Mouse (Mus musculus) intestine, embryonic 14.5 days (tissue): ENCODE data around the gene Map3k11. TPM values are rescaled to one million over a fixed set of nuclear protein-coding genes. Genes with fewer than 3 reads are reported as not detected.

ENCODE experiments used
- ATAC-seq: fragments of 200-750 bp; cut with Nextera tagmentation; replicated peaks from 2 replicates; pipeline ENCODE4 v1.8.0; 2017; ENCODE audit warnings: low read depth, moderate number of reproducible peaks, moderate TSS enrichment, moderate library complexity; ENCODE audit not compliant: low FRiP score, low TSS enrichment
- DNase-seq: peaks from one replicate; pipeline ENCODE4 v3.0.0-alpha.2; 2018; ENCODE audit warnings: low spot score
- H3K27ac ChIP-seq: fragments of 300-500 bp; sonication (generic); 2 replicates; pipeline ENCODE4 v1.5.1; 2014; ENCODE audit warnings: low read depth, mild to moderate bottlenecking, control low read depth
- H3K27me3 ChIP-seq: fragments of 300-500 bp; sonication (generic); replicated peaks from 2 replicates; pipeline ENCODE4 v1.6.1; 2014; ENCODE audit warnings: low read length, control low read depth; ENCODE audit not compliant: control insufficient read depth, insufficient read depth
- H3K36me3 ChIP-seq: fragments of 300-500 bp; sonication (generic); 2 replicates; pipeline ENCODE4 v1.6.1; 2014; ENCODE audit warnings: low read length, control low read depth; ENCODE audit not compliant: control insufficient read depth, insufficient read depth
- H3K4me1 ChIP-seq: fragments of 300-500 bp; sonication (generic); replicated peaks from 2 replicates; pipeline ENCODE4 v1.6.1; 2014; ENCODE audit warnings: low read length, control low read depth, mixed read lengths; ENCODE audit not compliant: control insufficient read depth, insufficient read depth
- H3K4me2 ChIP-seq: fragments of 300-500 bp; sonication (generic); 2 replicates; pipeline ENCODE4 v1.6.1; 2014; ENCODE audit warnings: low read length
- H3K4me3 ChIP-seq: fragments of 300-500 bp; sonication (generic); 2 replicates; pipeline ENCODE4 v1.5.1; 2014; ENCODE audit warnings: low read depth, low read length, control low read depth, mixed read lengths
- H3K9ac ChIP-seq: fragments of 300-500 bp; sonication (generic); 2 replicates; pipeline ENCODE4 v1.6.1; 2014; ENCODE audit warnings: mild to moderate bottlenecking, low read length
- H3K9me3 ChIP-seq: fragments of 300-500 bp; sonication (generic); 2 replicates; pipeline ENCODE4 v1.6.1; 2016; ENCODE audit warnings: low read length, control low read depth; ENCODE audit not compliant: control insufficient read depth
- WGBS: fragments of 180-500 bp; shearing (Covaris S2); extraction: QIAGEN DNeasy Blood & Tissue Kit; methylation state at CpG from one replicate; pipeline ENCODE4 v1.1.7; 2014; 5-methylcytosine and 5-hydroxymethylcytosine counted together
- polyA plus RNA-seq: library from polyadenylated mRNA; unstranded; fragments of >200 nt; fragmentation: Nextera tagmentation; extraction: Ambion mirVana; gene quantifications from 2 replicates; pipeline ENCODE4 v1.2.1, GENCODE M21; 2014

The Map3k11 gene
- 23.2 and 28.8 TPM in 2 replicates for polyA plus RNA-seq

DNA sequence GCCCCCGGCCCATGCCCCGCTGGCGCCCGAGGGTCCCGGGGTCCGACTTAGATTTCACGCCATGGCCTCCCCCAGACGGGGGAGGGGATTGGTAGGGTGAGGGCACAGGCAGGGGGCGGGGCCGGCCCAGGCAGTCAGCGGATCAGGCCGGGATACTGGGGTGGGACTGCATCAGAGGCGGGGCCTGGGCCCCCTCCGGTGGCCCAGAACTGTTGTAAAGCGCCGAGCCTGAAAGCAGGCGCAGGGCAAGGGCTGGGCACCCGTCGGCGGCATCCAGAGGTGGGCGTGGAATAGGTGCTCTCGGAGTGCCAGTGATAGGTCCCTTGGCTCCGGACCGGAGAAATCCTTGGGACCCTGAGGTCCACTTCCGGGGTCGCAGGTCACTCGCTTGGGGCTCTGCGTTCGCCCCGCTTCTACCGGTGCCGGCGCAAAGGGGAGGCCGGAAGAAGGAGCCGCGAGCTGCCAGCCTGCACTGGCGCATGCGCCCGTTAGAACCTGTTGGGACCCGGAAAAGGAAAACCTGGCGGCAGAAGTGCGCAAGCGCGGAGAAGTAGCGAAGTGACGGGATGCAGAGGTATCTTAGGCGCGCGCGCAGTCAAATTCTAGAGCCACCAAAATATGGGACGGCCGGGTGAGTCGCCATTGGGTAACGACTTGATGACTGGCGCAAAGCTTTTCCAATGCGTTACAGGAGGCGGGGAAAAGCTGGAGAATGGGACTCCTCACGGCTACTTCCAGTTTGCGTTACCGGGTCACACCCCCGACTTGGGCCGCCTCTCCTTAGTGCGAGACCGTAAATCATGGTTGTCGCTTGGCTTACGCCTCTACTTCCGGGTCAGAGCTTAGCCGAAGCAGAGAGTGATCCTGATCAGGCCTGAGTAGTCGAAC is at the start of gene Map3k11, which contains the start of gene Pcnx3:
TSS of gene Map3k11 (plus strand) at position 543 of the 888 bp plus-strand sequence.
TSS of gene Pcnx3 (minus strand) at position 709 of the 888 bp plus-strand sequence.
- ATAC-seq = peak; percentile 90
- no peaks in the 10 kb centered on the region for H3K27me3 ChIP-seq
- H3K9ac ChIP-seq = peak within 1 kb of the TSS; percentile 72
- under 1% methylated on average over 69 of the region's 69 CpGs for WGBS
- H3K9me3 ChIP-seq = no peaks in the 10 kb centered on the region
- peak within 1 kb of the TSS; percentile 99 for H3K4me2 ChIP-seq
- peak within 1 kb of the TSS; percentile 78 for H3K4me3 ChIP-seq
- H3K36me3 ChIP-seq = peaks cover 48% of the 10 kb centered on the region
- peak; percentile 94 for DNase-seq
- peaks cover 35% of the 10 kb centered on the region for H3K4me1 ChIP-seq
- peak within 1 kb of the TSS; percentile 81 for H3K27ac ChIP-seq

DNA sequence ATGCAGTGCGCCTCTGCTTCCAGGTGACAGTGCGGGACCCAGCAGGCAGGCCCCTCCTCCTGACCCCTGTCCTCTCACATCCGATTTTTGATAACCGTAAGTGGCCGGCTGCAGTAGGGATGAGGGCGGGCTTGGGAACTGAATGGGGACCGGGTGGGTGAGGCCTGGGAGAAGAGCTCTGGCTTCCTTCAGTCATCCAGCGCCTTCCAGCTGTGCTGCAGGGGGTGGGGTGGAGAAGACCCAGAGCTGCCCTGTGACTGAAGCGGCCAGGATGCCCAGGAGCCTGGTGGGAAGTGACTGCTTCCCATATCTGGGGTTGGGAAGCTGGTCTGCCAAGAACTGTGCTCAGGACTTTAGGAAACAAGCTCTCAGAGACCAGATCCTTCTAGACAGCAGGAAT is 48.2 kb upstream of the Map3k11 start:
- Histone ChIP-seq H3K27me3 (no peaks in the 10 kb centered on the region), H3K9ac (no peak overlapping the region), H3K27ac (no peak overlapping the region; the same call in 1 of the 2 replicates), H3K4me3 (no peak overlapping the region), H3K36me3 (peaks cover 64% of the 10 kb centered on the region), H3K4me2 (no peak overlapping the region), H3K9me3 (no peaks in the 10 kb centered on the region), H3K4me1 (peaks cover 22% of the 10 kb centered on the region)
- WGBS = 45% methylated on average over 9 of the region's 9 CpGs
- DNase-seq (no peak), ATAC-seq (no peak)

GRCm38 (mm10) chr19:5641021-5641420 is 47.5 kb upstream of the Map3k11 start:
- no peak overlapping the region for H3K4me3 ChIP-seq
- no peak overlapping the region for H3K4me2 ChIP-seq
- H3K9ac ChIP-seq = no peak overlapping the region
- H3K27me3 ChIP-seq = no peaks in the 10 kb centered on the region
- WGBS = 86% methylated on average over 17 of the region's 17 CpGs
- ATAC-seq (no peak), DNase-seq (no peak)
- H3K27ac ChIP-seq = no peak overlapping the region
- H3K9me3 ChIP-seq = no peaks in the 10 kb centered on the region
- H3K36me3 ChIP-seq = peaks cover 71% of the 10 kb centered on the region
- peaks cover 22% of the 10 kb centered on the region for H3K4me1 ChIP-seq

- H3K4me3 ChIP-seq = no peak overlapping the region
- peaks cover 77% of the 10 kb centered on the region for H3K36me3 ChIP-seq
- no peak for DNase-seq
- no peak overlapping the region for H3K9ac ChIP-seq
- no peak overlapping the region for H3K4me2 ChIP-seq
- ATAC-seq = no peak
- H3K27ac ChIP-seq = no peak overlapping the region
- H3K9me3 ChIP-seq = no peaks in the 10 kb centered on the region
- WGBS = 89% methylated on average over 8 of the region's 8 CpGs
- H3K4me1 ChIP-seq = peaks cover 17% of the 10 kb centered on the region
- no peaks in the 10 kb centered on the region for H3K27me3 ChIP-seq
These were observed 46.9 kb upstream of the Map3k11 start for GRCm38 (mm10) chr19:5641641-5642040.

DNA sequence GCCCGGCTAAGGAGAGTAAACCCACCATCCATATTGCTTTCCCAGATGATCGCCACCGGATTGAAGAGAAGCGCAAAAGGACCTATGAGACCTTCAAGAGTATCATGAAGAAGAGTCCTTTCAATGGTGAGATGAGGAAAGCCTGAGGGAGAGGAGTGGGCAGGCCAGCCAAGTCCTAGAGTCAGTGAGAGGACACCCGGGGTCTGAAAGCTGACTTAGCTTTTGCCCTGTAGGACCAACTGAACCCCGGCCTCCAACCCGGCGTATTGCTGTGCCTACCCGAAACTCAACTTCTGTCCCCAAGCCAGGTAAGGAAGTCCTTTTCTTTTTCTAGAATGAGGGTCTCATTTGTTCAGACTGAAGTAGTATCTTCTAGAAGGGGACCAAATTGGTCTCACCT is 43.3 kb upstream of the Map3k11 start:
- H3K27ac ChIP-seq = no peak overlapping the region
- H3K9ac ChIP-seq = no peak overlapping the region
- no peak overlapping the region for H3K4me2 ChIP-seq
- peaks cover 76% of the 10 kb centered on the region for H3K36me3 ChIP-seq
- H3K27me3 ChIP-seq = no peaks in the 10 kb centered on the region
- no peak for DNase-seq
- ATAC-seq = no peak
- peaks cover 15% of the 10 kb centered on the region for H3K4me1 ChIP-seq
- H3K4me3 ChIP-seq = no peak overlapping the region
- no peaks in the 10 kb centered on the region for H3K9me3 ChIP-seq
- 93% methylated on average over 9 of the region's 9 CpGs for WGBS

DNA sequence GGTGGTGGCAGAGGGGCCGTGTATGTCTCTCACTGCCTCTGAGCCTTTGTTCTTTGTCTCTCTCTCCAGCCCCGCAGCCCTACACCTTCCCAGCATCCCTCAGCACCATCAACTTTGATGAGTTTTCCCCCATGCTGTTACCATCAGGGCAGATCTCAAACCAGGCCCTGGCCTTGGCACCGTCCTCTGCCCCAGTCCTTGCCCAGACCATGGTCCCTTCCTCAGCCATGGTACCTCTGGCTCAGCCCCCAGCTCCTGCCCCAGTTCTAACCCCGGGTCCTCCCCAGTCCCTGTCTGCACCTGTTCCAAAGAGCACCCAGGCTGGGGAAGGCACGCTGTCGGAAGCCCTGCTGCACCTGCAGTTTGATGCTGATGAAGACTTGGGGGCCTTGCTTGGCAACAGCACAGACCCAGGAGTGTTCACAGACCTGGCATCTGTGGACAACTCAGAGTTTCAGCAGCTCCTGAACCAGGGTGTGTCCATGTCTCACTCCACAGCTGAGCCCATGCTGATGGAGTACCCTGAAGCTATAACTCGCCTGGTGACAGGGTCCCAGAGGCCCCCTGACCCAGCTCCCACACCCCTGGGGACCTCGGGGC is 41.7 kb upstream of the Map3k11 start:
- Histone ChIP-seq H3K4me1 (peaks cover 15% of the 10 kb centered on the region), H3K4me3 (no peak overlapping the region), H3K9me3 (no peaks in the 10 kb centered on the region), H3K27me3 (no peaks in the 10 kb centered on the region), H3K4me2 (no peak overlapping the region), H3K9ac (no peak overlapping the region), H3K27ac (no peak overlapping the region), H3K36me3 (peaks cover 69% of the 10 kb centered on the region)
- DNase-seq (no peak), ATAC-seq (no peak)
- WGBS = 89% methylated on average over 8 of the region's 8 CpGs

GRCm38 (mm10) chr19:5647791-5648190 is 40.8 kb upstream of the Map3k11 start:
- H3K27ac ChIP-seq = peak overlapping the region; percentile 86; the same call in 1 of the 2 replicates
- ATAC-seq (no peak), DNase-seq (no peak)
- H3K4me3 ChIP-seq = no peak overlapping the region
- H3K9ac ChIP-seq = no peak overlapping the region
- H3K9me3 ChIP-seq = no peaks in the 10 kb centered on the region
- H3K4me2 ChIP-seq = no peak overlapping the region
- H3K4me1 ChIP-seq = peaks cover 15% of the 10 kb centered on the region
- H3K36me3 ChIP-seq = peaks cover 66% of the 10 kb centered on the region
- H3K27me3 ChIP-seq = no peaks in the 10 kb centered on the region
- 88% methylated on average over 6 of the region's 6 CpGs for WGBS

- Histone ChIP-seq H3K27ac (peak overlapping the region; percentile 86), H3K4me3 (peak overlapping the region; percentile 31), H3K36me3 (peaks cover 59% of the 10 kb centered on the region), H3K27me3 (no peaks in the 10 kb centered on the region), H3K4me2 (peak overlapping the region; percentile 64), H3K9ac (peak overlapping the region; percentile 31), H3K9me3 (no peaks in the 10 kb centered on the region), H3K4me1 (peaks cover 15% of the 10 kb centered on the region)
- peak; percentile 90 for DNase-seq
- ATAC-seq = peak; percentile 87
- 9% methylated on average over 26 of the region's 26 CpGs for WGBS
These were observed 39.9 kb upstream of the Map3k11 start for GRCm38 (mm10) chr19:5648401-5649297.
